Mouse (Mus musculus): ENCODE data around the gene Hspa8. TPM values are rescaled to one million over a fixed set of nuclear protein-coding genes. Genes with fewer than 3 reads are reported as not detected.

The Hspa8 gene
- total and polyA plus RNA-seq, 2 experiments from 2014 or later, result 2,372 to 3,364 TPM

DNA sequence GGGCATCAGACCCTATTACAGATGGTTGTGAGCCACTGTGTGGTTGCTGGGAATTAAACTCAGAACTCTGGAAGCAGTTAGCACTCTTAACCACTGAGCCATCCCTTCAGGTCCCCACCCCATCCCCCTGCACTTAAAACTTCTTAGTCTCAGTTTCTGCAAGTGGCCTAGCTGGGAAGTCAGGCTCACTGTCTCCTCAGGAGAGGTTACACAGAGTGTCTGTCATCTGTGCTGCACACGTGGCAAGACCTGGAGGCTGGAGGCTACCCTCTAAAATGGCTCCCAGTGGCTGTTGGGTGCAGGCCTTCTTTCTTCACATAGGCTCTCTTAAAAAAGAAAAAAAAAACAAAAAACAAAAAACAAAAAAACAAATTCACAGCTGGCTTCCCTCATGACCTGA is 24.7 kb upstream of the Hspa8 start:
- 38% methylated on average over 1 of the region's 1 CpGs for WGBS
- Histone ChIP-seq H3K9me3 (ENCODE audit: low read length) (no peaks in the 10 kb centered on the region), H3K9ac (no peak overlapping the region), H3K27me3 (ENCODE audit: insufficient read depth, low read length) (no peaks in the 10 kb centered on the region), H3K27ac (ENCODE audit: low read depth, low read length) (no peak overlapping the region), H3K4me2 (ENCODE audit: low read depth) (no peak overlapping the region), H3K36me3 (ENCODE audit: insufficient read depth) (peaks cover 8% of the 10 kb centered on the region), H3K4me3 (ENCODE audit: low read depth, low read length) (no peak overlapping the region), H3K4me1 (ENCODE audit: insufficient read depth) (no peaks in the 10 kb centered on the region)
- ATAC-seq, result no peak
- no peak for DNase-seq
- no peak for TF ChIP-seq CTCF (IDR thresholded peaks at IDR 0.05; ENCODE audit: low read depth)

DNA sequence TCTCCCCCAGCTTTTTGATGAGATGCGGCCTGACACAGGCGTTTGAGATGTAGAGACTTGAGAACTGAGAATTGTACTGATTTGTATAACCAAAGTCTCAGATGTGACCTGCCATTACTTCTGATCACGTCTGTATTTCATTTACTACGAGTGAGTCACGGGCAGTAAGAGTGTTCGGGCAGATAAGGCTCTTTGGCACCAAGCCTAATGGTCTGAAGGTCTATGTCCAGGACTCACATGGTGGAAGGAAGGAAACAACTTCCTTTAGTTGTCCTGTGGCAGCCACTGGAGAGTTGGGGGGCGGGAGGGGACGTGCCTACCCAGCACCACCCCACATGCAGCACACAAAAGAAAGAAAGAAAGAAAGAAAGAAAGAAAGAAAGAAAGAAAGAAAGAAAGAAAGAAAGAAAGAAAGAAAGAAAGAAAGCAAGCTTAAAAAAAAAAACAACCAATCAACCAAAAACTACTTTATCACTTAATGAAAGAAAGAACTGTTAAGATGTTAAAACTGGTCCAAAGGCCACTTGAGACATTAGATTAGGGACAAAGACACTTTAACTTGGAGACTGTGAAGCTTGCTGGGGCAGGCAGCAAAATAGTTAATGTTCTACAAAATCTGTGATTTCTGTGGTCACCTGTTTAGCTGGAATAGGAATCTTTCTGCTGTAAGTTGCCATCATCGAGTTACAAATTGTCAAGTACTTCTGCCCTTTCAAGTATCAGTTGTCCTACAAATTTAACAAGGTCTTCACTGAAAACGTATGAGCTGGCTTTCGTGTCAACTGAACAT is 24.1 kb upstream of the Hspa8 start:
- 72% methylated on average over 11 of the region's 11 CpGs for WGBS
- Histone ChIP-seq H3K36me3 (ENCODE audit: insufficient read depth) (peaks cover 8% of the 10 kb centered on the region; the same call in 1 of the 2 replicates), H3K27me3 (ENCODE audit: insufficient read depth, low read length) (no peaks in the 10 kb centered on the region), H3K27ac (ENCODE audit: low read depth, low read length) (no peak overlapping the region), H3K4me1 (ENCODE audit: insufficient read depth) (no peaks in the 10 kb centered on the region), H3K4me3 (ENCODE audit: low read depth, low read length) (no peak overlapping the region), H3K4me2 (ENCODE audit: low read depth) (no peak overlapping the region), H3K9ac (no peak overlapping the region), H3K9me3 (ENCODE audit: low read length) (no peaks in the 10 kb centered on the region)
- ATAC-seq (no peak), DNase-seq (no peak)
- no peak for TF ChIP-seq CTCF (IDR thresholded peaks at IDR 0.05; ENCODE audit: low read depth)

DNA sequence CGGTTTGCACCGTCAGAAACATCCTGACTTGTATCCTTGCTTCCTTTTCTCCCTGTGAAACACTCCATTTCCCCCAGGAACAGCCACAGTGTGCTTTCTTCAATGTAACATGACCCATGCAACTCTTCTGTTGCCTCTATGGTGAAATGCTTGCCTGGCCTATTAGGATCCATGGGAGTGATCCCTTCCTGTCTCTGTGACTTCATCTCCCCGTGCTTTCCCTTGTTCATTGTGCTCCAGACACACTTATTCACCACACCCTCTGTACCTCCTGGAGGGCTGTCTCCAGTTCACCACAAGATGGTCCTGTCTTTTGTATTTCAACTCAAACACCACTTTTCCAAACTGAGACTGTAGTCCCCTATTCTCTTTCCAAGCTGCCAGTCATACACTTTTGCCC is 20.7 kb upstream of the Hspa8 start:
- H3K36me3 ChIP-seq (ENCODE audit: insufficient read depth), result peaks cover 6% of the 10 kb centered on the region
- DNase-seq, result no peak
- no peak overlapping the region for H3K27ac ChIP-seq (ENCODE audit: low read depth, low read length)
- H3K4me1 ChIP-seq (ENCODE audit: insufficient read depth), result peaks cover 6% of the 10 kb centered on the region; the same call in 1 of the 2 replicates
- no peaks in the 10 kb centered on the region for H3K27me3 ChIP-seq (ENCODE audit: insufficient read depth, low read length)
- no peaks in the 10 kb centered on the region for H3K9me3 ChIP-seq (ENCODE audit: low read length)
- H3K4me2 ChIP-seq (ENCODE audit: low read depth), result no peak overlapping the region
- no peak for ATAC-seq
- WGBS, result 73% methylated on average over 3 of the region's 3 CpGs
- TF ChIP-seq CTCF (IDR thresholded peaks at IDR 0.05; ENCODE audit: low read depth), result no peak
- H3K4me3 ChIP-seq (ENCODE audit: low read depth, low read length), result no peak overlapping the region
- no peak overlapping the region for H3K9ac ChIP-seq

DNA sequence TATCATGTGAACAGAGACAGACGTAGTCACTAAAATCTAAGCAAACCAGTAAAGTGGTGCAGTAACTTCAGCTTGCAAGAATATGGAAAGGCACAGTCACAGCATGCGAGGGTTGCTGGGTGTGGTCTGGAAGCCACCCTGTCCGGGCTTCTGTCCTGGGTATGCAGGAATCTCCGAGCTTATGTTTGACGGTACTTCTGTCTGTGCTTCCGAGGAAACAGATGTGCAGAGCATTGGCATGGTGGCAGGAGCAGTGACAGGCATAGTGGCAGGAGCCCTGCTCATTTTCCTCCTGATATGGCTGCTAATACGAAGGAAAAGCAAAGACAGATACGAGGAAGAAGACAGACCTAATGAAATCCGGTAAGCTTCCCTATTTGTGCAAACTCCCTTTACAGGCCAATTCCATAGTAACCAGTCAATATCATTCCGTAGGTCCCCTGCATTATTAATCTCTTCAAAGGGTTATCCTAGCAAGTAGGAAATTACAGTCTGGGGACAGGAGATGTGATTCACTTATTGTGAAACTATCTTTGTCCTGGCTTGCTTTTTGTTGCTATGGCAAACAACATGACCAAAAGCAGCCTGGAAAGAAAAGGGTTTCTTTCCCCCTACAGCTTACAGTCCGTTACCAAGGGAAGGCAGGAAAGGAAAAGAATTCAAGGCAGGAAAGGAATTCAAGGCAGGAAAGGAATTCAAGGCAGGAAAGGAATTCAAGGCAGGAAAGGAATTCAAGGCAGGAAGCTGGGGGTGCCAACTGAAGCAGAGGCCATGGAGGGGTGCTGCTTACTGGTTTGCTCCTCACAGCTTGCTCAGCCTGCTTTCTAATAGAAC is 19.7 kb upstream of the Hspa8 start:
- H3K9me3 ChIP-seq (ENCODE audit: low read length), result no peaks in the 10 kb centered on the region
- no peak for DNase-seq

DNA sequence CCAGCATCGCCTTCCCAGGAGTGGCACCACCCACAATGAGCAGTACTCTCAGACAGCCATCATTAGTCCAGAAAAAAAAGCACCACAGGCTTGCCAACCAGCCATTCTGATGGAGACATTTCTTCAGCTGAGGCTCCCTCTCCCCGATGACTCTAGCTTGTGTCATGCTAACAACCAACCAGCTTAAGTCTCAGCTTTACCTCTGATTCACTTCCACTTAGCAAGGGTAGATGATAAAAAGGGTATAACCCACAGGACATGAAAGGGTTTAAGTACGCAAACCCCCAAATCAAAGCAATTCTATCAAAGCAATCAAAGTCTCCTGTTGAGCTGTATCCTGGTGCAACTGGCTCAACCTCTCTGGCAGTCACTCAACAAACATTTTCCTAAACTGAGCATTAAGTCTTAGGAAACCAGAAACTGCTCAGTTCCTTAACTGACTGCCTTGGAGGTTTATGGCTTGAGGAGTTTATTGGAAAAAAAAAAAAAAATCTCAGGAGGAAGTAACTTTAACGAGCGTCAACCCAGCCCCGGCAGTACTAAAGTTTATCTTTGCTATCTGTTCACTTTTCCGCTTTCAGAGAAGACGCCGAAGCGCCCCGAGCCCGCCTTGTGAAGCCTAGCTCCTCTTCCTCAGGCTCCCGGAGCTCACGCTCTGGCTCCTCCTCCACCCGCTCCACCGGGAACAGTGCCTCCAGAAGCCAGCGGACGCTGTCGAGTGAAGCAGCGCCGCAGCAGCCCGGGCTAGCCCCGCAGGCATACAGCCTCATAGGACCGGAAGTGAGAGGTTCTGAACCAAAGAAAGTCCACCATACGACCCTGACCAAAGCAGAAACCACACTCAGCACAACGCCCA is 18.8 kb upstream of the Hspa8 start:
- H3K4me3 ChIP-seq (ENCODE audit: low read depth, low read length), result no peak overlapping the region
- H3K9ac ChIP-seq, result no peak overlapping the region
- TF ChIP-seq CTCF (IDR thresholded peaks at IDR 0.05; ENCODE audit: low read depth), result no peak
- ATAC-seq (no peak), DNase-seq (no peak)
- peak overlapping the region; percentile 8; the same call in 1 of the 2 replicates for H3K4me2 ChIP-seq (ENCODE audit: low read depth)
- H3K9me3 ChIP-seq (ENCODE audit: low read length), result no peaks in the 10 kb centered on the region
- no peaks in the 10 kb centered on the region for H3K27me3 ChIP-seq (ENCODE audit: insufficient read depth, low read length)
- peaks cover 6% of the 10 kb centered on the region; the same call in 1 of the 2 replicates for H3K4me1 ChIP-seq (ENCODE audit: insufficient read depth)
- H3K36me3 ChIP-seq (ENCODE audit: insufficient read depth), result peaks cover 6% of the 10 kb centered on the region
- no peak overlapping the region for H3K27ac ChIP-seq (ENCODE audit: low read depth, low read length)
- 35% methylated on average over 26 of the region's 26 CpGs for WGBS

More for the DNA sequence above, 19.7 kb upstream of the Hspa8 start:
- peaks cover 6% of the 10 kb centered on the region for H3K36me3 ChIP-seq (ENCODE audit: insufficient read depth)
- H3K27ac ChIP-seq (ENCODE audit: low read depth, low read length), result no peak overlapping the region
- peaks cover 6% of the 10 kb centered on the region; the same call in 1 of the 2 replicates for H3K4me1 ChIP-seq (ENCODE audit: insufficient read depth)
- H3K4me3 ChIP-seq (ENCODE audit: low read depth, low read length), result no peak overlapping the region
- H3K27me3 ChIP-seq (ENCODE audit: insufficient read depth, low read length), result no peaks in the 10 kb centered on the region
- no peak overlapping the region for H3K4me2 ChIP-seq (ENCODE audit: low read depth)
- 69% methylated on average over 11 of the region's 11 CpGs for WGBS
- no peak for TF ChIP-seq CTCF (IDR thresholded peaks at IDR 0.05; ENCODE audit: low read depth)
- ATAC-seq, result no peak
- H3K9ac ChIP-seq, result no peak overlapping the region

DNA sequence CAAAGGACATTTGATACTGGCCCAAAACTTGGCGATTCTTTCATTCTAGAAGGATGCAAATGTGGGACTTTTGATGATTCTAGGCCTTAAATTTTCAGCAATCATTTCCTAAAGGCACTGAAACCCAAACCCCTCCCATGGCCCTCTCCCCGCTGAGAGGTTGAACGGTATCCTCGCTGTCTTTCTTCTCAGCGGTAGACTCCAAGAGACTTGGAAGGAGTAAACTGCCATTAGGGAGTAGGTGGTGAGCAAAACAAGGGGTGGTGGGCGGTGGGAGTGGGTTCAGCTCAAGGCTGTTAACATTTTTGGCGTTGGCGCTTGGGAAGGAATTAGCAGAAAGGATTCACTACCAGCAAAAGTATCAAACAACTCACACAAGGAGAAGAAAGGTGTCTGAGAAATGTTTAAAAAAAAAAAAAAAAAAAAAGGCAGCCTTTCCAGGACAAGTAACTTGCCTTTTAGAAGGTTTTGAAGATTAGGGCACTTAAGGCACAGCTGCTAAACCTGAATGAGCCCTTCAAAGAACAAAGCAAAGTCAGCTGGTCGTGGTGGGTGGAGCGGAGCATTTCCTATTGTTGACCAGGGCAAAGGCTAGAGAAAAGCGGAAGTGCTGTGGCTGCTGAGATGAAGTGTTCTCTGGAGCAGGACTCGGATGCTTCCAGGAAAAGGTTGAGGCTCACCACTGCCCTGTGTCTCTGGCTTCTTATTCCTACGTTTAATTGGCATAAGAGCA is 17.0 kb upstream of the Hspa8 start:
- peak overlapping the region; percentile 74 for H3K27ac ChIP-seq (ENCODE audit: low read depth, low read length)
- H3K9me3 ChIP-seq (ENCODE audit: low read length), result no peaks in the 10 kb centered on the region
- H3K4me3 ChIP-seq (ENCODE audit: low read depth, low read length), result no peak overlapping the region
- no peaks in the 10 kb centered on the region for H3K27me3 ChIP-seq (ENCODE audit: insufficient read depth, low read length)
- WGBS, result 13% methylated on average over 13 of the region's 13 CpGs
- ATAC-seq, result peak; percentile 17; the same call in 1 of the 2 replicates
- H3K9ac ChIP-seq, result no peak overlapping the region
- no peak overlapping the region for H3K4me2 ChIP-seq (ENCODE audit: low read depth)
- H3K36me3 ChIP-seq (ENCODE audit: insufficient read depth), result peaks cover 6% of the 10 kb centered on the region; the same call in 1 of the 2 replicates
- DNase-seq, result no peak
- no peak for TF ChIP-seq CTCF (IDR thresholded peaks at IDR 0.05; ENCODE audit: low read depth)
- peaks cover 6% of the 10 kb centered on the region; the same call in 1 of the 2 replicates for H3K4me1 ChIP-seq (ENCODE audit: insufficient read depth)
